Mouse (Mus musculus) MEL (cell line): ENCODE results near the gene She. TPM values are rescaled to one million over a fixed set of nuclear protein-coding genes. Genes with fewer than 3 reads are reported as not detected.

Experiments
- DNase-seq: peaks from one replicate; pipeline ENCODE4 v3.0.0; 2011; ENCODE audit warnings: low read depth, low spot score
- H3K27ac ChIP-seq: 2 replicates; pipeline ENCODE4 v1.5.1; 2012; ENCODE audit warnings: low read depth, mild to moderate bottlenecking, control low read depth, low read length, moderate library complexity; ENCODE audit not compliant: control insufficient read depth
- H3K27me3 ChIP-seq, 2 experiments: fragments of 150-350 bp in 1 of 2; sonication (generic) in 1 of 2; 2 replicates each; pipeline ENCODE4 v1.6.1; 2012; ENCODE audit warnings: low read length in 2 of 2, mild to moderate bottlenecking in 2 of 2, improper control_type of control experiment in 1 of 2, moderate library complexity in 1 of 2; ENCODE audit not compliant: insufficient read depth in 2 of 2, control insufficient read depth in 1 of 2
- H3K36me3 ChIP-seq, 2 experiments: 2 replicates each; pipeline ENCODE4 v1.6.1; 2012 to 2014; ENCODE audit warnings: low read length in 2 of 2, improper control_type of control experiment in 1 of 2, inconsistent platforms in 1 of 2, mild to moderate bottlenecking in 1 of 2; ENCODE audit not compliant: insufficient read depth in 2 of 2, control insufficient read depth in 1 of 2
- H3K4me1 ChIP-seq, 2 experiments: fragments of 150-350 bp in 1 of 2; sonication (generic) in 1 of 2; 2 replicates each; pipeline ENCODE4 v1.6.1; 2012; ENCODE audit warnings: low read length in 2 of 2, improper control_type of control experiment in 1 of 2, mild to moderate bottlenecking in 1 of 2; ENCODE audit not compliant: insufficient read depth in 2 of 2, control insufficient read depth in 1 of 2
- H3K4me3 ChIP-seq, 2 experiments: fragments of 150-350 bp in 1 of 2; sonication (generic) in 1 of 2; 2 replicates each; pipeline ENCODE4 v1.5.1; 2012; ENCODE audit warnings: low read depth in 2 of 2, low read length in 2 of 2, mild to moderate bottlenecking in 2 of 2, moderate library complexity in 2 of 2, control low read depth in 1 of 2, improper control_type of control experiment in 1 of 2; ENCODE audit not compliant: control insufficient read depth in 1 of 2, insufficient read depth in 1 of 2
- H3K79me2 ChIP-seq: 2 replicates; pipeline ENCODE4 v1.6.1; 2012; ENCODE audit warnings: mild to moderate bottlenecking, low read length, moderate library complexity; ENCODE audit not compliant: control insufficient read depth, poor library complexity, insufficient read depth
- H3K9ac ChIP-seq: 2 replicates; pipeline ENCODE4 v1.6.1; 2012; ENCODE audit warnings: low read depth, mild to moderate bottlenecking, control low read depth, low read length, moderate library complexity; ENCODE audit not compliant: control insufficient read depth, poor library complexity, severe bottlenecking
- H3K9me3 ChIP-seq: fragments of 150-350 bp; sonication (generic); replicated peaks from 2 replicates; pipeline ENCODE4 v1.6.1; 2012; ENCODE audit warnings: mild to moderate bottlenecking, low read length, improper control_type of control experiment, moderate library complexity; ENCODE audit not compliant: insufficient read depth
- CHD1 ChIP-seq: IDR thresholded peaks from 2 replicates; pipeline ENCODE4 v1.6.1; 2012; ENCODE audit warnings: low read depth, mild to moderate bottlenecking, inconsistent platforms, low read length, improper control_type of control experiment
- ELF1 ChIP-seq: IDR thresholded peaks from 2 replicates; pipeline ENCODE4 v1.6.1; 2014; ENCODE audit warnings: low read depth, mild to moderate bottlenecking, inconsistent platforms, low read length, improper control_type of control experiment, moderate library complexity
- EP300 ChIP-seq, 2 experiments: IDR thresholded peaks; 2 replicates each; pipeline ENCODE4 v1.6.1; 2011; ENCODE audit warnings: improper control_type of control experiment in 2 of 2, low read length in 2 of 2, low read depth in 1 of 2, mild to moderate bottlenecking in 1 of 2
- ETS1 ChIP-seq: IDR thresholded peaks from 2 replicates; pipeline ENCODE4 v1.6.1; 2012; ENCODE audit warnings: low read depth, mild to moderate bottlenecking, inconsistent platforms, low read length, improper control_type of control experiment, moderate library complexity
- GABPA ChIP-seq: IDR thresholded peaks from 2 replicates; pipeline ENCODE4 v1.6.1; 2012; ENCODE audit warnings: low read depth, mild to moderate bottlenecking, inconsistent platforms, low read length, improper control_type of control experiment, moderate library complexity
- JUND ChIP-seq: IDR thresholded peaks from 2 replicates; pipeline ENCODE4 v1.6.1; 2011; ENCODE audit warnings: low read depth, mild to moderate bottlenecking, improper control_type of control experiment, low read length
- KAT2A ChIP-seq: conservative IDR thresholded peaks from 2 replicates; pipeline ENCODE4 v1.6.1; 2012; ENCODE audit warnings: low read depth, low read length, improper control_type of control experiment, inconsistent platforms
- MAX ChIP-seq: IDR thresholded peaks from 2 replicates; pipeline ENCODE4 v1.6.1; 2011; ENCODE audit warnings: low read length, improper control_type of control experiment
- MEF2A ChIP-seq: IDR thresholded peaks from 2 replicates; pipeline ENCODE4 v1.6.1; 2014; ENCODE audit warnings: low read depth, mild to moderate bottlenecking, inconsistent platforms, low read length, improper control_type of control experiment; ENCODE audit not compliant: poor library complexity, insufficient replicate concordance, severe bottlenecking; ENCODE audit errors: extremely low read depth
- MXI1 ChIP-seq: IDR thresholded peaks from 2 replicates; pipeline ENCODE4 v1.6.1; 2011; ENCODE audit warnings: mild to moderate bottlenecking, low read depth, low read length, improper control_type of control experiment
- MYC ChIP-seq: IDR thresholded peaks from 2 replicates; pipeline ENCODE4 v1.6.1; 2011; ENCODE audit warnings: low read depth, mild to moderate bottlenecking, low read length, improper control_type of control experiment, moderate library complexity
- NRF1 ChIP-seq: IDR thresholded peaks from 2 replicates; pipeline ENCODE4 v1.6.1; 2014; ENCODE audit warnings: low read depth, mild to moderate bottlenecking, inconsistent platforms, low read length, improper control_type of control experiment, moderate library complexity; ENCODE audit not compliant: poor library complexity, insufficient read depth, severe bottlenecking
- POLR2A ChIP-seq, 2 experiments: IDR thresholded peaks; 2 replicates each; pipeline ENCODE4 v1.6.1; 2011 to 2012; ENCODE audit warnings: low read length in 2 of 2, mild to moderate bottlenecking in 2 of 2, control low read depth in 1 of 2, improper control_type of control experiment in 1 of 2, low read depth in 1 of 2, moderate library complexity in 1 of 2; ENCODE audit not compliant: control insufficient read depth in 1 of 2, insufficient read depth in 1 of 2, poor library complexity in 1 of 2
- POLR2AphosphoS2 ChIP-seq: IDR thresholded peaks from 2 replicates; pipeline ENCODE4 v1.6.1; 2011; ENCODE audit warnings: low read length, improper control_type of control experiment
- POLR2AphosphoS5 ChIP-seq: IDR thresholded peaks from 2 replicates; pipeline ENCODE4 v1.6.1; 2012; ENCODE audit warnings: low read depth, borderline replicate concordance, mild to moderate bottlenecking, inconsistent platforms, low read length, moderate library complexity, mixed read lengths
- RAD21 ChIP-seq: IDR thresholded peaks from 2 replicates; pipeline ENCODE4 v1.6.1; 2011; ENCODE audit warnings: mild to moderate bottlenecking, low read depth, low read length, improper control_type of control experiment
- TCF12 ChIP-seq: IDR thresholded peaks from 2 replicates; pipeline ENCODE4 v1.6.1; 2014; ENCODE audit warnings: low read depth, mild to moderate bottlenecking, inconsistent platforms, low read length, improper control_type of control experiment, moderate library complexity
- USF1 ChIP-seq: IDR thresholded peaks from 2 replicates; pipeline ENCODE4 v1.6.1; 2014; ENCODE audit warnings: low read depth, mild to moderate bottlenecking, inconsistent platforms, low read length, improper control_type of control experiment, moderate library complexity
- ZC3H11A ChIP-seq: IDR thresholded peaks from 2 replicates; pipeline ENCODE4 v1.6.1; 2012; ENCODE audit warnings: low read depth, mild to moderate bottlenecking, inconsistent platforms, low read length, improper control_type of control experiment
- polyA plus RNA-seq, 2 experiments: library from polyadenylated mRNA; stranded (reverse) in 1 of 2; unstranded in 1 of 2; fragments of >175 nt in 1 of 2; fragments of >200 nt in 1 of 2; gene quantifications; 2 replicates each; pipeline versions ENCODE4 v1.2.1 to v1.2.4; 2012; ENCODE audit warnings: low replicate concordance in 2 of 2, low read depth in 1 of 2; ENCODE audit not compliant: insufficient read length in 2 of 2, insufficient read depth in 1 of 2, missing spikeins in 1 of 2
- total RNA-seq: library from RNA; depleted of rRNA; stranded (reverse); fragments of 300-350 nt; gene quantifications from 2 replicates; pipeline ENCODE4 v1.2.3, GENCODE M21; 2012

She gene
- total and polyA plus RNA-seq, 3 experiments, result 3.3 to 3.5 TPM; not detected in 1

GRCm38 (mm10) chr3:89877129-89877528, 46.0 kb downstream of the She start:
- no peaks in the 10 kb centered on the region for H3K79me2 ChIP-seq
- TF ChIP-seq EP300 (IDR thresholded peaks at IDR 0.05; ENCODE audit: low read depth in 1 of 2, low read length in 2 of 2), result no peak
- H3K27me3 ChIP-seq, result no peaks in the 10 kb centered on the region
- no peak for DNase-seq
- H3K9me3 ChIP-seq, result no peaks in the 10 kb centered on the region
- H3K4me3 ChIP-seq, result no peak overlapping the region
- H3K9ac ChIP-seq, result no peak overlapping the region
- H3K27ac ChIP-seq, result no peak overlapping the region
- peaks cover 0 to 11% of the 10 kb centered on the region in 2 experiments; a peak in 2 of 4 replicates for H3K36me3 ChIP-seq
- H3K4me1 ChIP-seq, result peaks cover 3 to 16% of the 10 kb centered on the region in 2 experiments

GRCm38 (mm10) chr3:89878456-89878855, 47.3 kb downstream of the She start:
- Histone ChIP-seq H3K27me3 (no peaks in the 10 kb centered on the region), H3K9ac (no peak overlapping the region), H3K9me3 (no peaks in the 10 kb centered on the region), H3K4me1 (peaks cover 10 to 20% of the 10 kb centered on the region in 2 experiments), H3K4me3 (no peak overlapping the region), H3K27ac (no peak overlapping the region), H3K79me2 (no peaks in the 10 kb centered on the region), H3K36me3 (peaks cover 0 to 12% of the 10 kb centered on the region in 2 experiments; a peak in 2 of 4 replicates)
- DNase-seq, result no peak
- TF ChIP-seq MYC (no peak), ELF1 (no peak)

GRCm38 (mm10) chr3:89879326-89879725, 48.2 kb downstream of the She start:
- Histone ChIP-seq H3K27ac (no peak overlapping the region), H3K9me3 (no peaks in the 10 kb centered on the region), H3K27me3 (no peaks in the 10 kb centered on the region), H3K4me1 (peaks cover 11 to 28% of the 10 kb centered on the region in 2 experiments), H3K4me3 (no peak overlapping the region), H3K36me3 (peaks cover 0 to 19% of the 10 kb centered on the region in 2 experiments; a peak in 2 of 4 replicates), H3K9ac (no peak overlapping the region), H3K79me2 (no peaks in the 10 kb centered on the region)
- DNase-seq, result no peak
- TF ChIP-seq CHD1 (no peak), POLR2AphosphoS2 (no peak), USF1 (no peak), NRF1 (no peak), MAX (no peak), RAD21 (no peak), POLR2A (IDR thresholded peaks at IDR 0.05; ENCODE audit: control insufficient read depth in 1 of 2, insufficient read depth in 1 of 2, low read depth in 1 of 2, low read length in 2 of 2, poor library complexity in 1 of 2) (no peak), ETS1 (no peak), MYC (no peak), MXI1 (no peak), POLR2AphosphoS5 (no peak), GABPA (no peak), JUND (no peak), TCF12 (no peak), MEF2A (no peak), KAT2A (no peak), ZC3H11A (no peak)
